Mouse (Mus musculus) mouse trophoblast stem cell (cell line): Measurements from ENCODE around the gene Clcn5.

Experiments used
- in situ Hi-C, 2 experiments: fragments of 300-500 bp; cut with MseI, MboI; formaldehyde crosslinking; loops; 2 replicates in 1 of 2; 3 replicates in 1 of 2; pipeline ENCODE4 v1.15.1; 2025

Gene Clcn5

GRCm38 (mm10) chrX:7319089-7319721 lies at the start of gene Clcn5:
Gene Clcn5, minus strand, starts transcription at chrX:7319358.
- in situ Hi-C loops, result no loop called here

GRCm38 (mm10) chrX:7325455-7325854 lies 6.3 kb upstream of the Clcn5 start:
- in situ Hi-C loops, result no loop called here

GRCm38 (mm10) chrX:7322288-7322687 lies 3.1 kb upstream of the Clcn5 start:
- in situ Hi-C loops, result no loop called here

GRCm38 (mm10) chrX:7320571-7320970 lies 1.4 kb upstream of the Clcn5 start:
- in situ Hi-C loops, result no loop called here

- in situ Hi-C loops, result no loop called here
Measured at GRCm38 (mm10) chrX:7318551-7319025, 570 bp downstream of the Clcn5 start.

- in situ Hi-C loops, result no loop called here
Measured at GRCm38 (mm10) chrX:7315115-7315514, 4.0 kb downstream of the Clcn5 start.

GRCm38 (mm10) chrX:7314645-7315044 lies 4.5 kb downstream of the Clcn5 start:
- in situ Hi-C loops, result no loop called here

GRCm38 (mm10) chrX:7308242-7308641 lies 10.9 kb downstream of the Clcn5 start:
- in situ Hi-C loops, result no loop called here

GRCm38 (mm10) chrX:7306861-7307260 lies 12.3 kb downstream of the Clcn5 start:
- in situ Hi-C loops, result no loop called here

GRCm38 (mm10) chrX:7292981-7293380 lies 26.2 kb downstream of the Clcn5 start:
- in situ Hi-C loops, result no loop called here

GRCm38 (mm10) chrX:7292151-7292768 lies 26.9 kb downstream of the Clcn5 start:
- in situ Hi-C loops, result no loop called here

- in situ Hi-C loops, result no loop called here
Measured at GRCm38 (mm10) chrX:7288976-7289375, 30.2 kb downstream of the Clcn5 start.

GRCm38 (mm10) chrX:7287051-7287734 lies 32.0 kb downstream of the Clcn5 start:
- in situ Hi-C loops, result no loop called here

GRCm38 (mm10) chrX:7282636-7283035 lies 36.5 kb downstream of the Clcn5 start:
- in situ Hi-C loops, result no loop called here

- in situ Hi-C loops, result no loop called here
Measured at GRCm38 (mm10) chrX:7279722-7280121, 39.4 kb downstream of the Clcn5 start.

- in situ Hi-C loops, result no loop called here
Measured at GRCm38 (mm10) chrX:7276564-7276963, 42.6 kb downstream of the Clcn5 start.

GRCm38 (mm10) chrX:7261149-7261548 lies 58.0 kb downstream of the Clcn5 start:
- in situ Hi-C loops, result no loop called here

GRCm38 (mm10) chrX:7260400-7261113 lies 58.6 kb downstream of the Clcn5 start:
- in situ Hi-C loops, result no loop called here

- in situ Hi-C loops, result no loop called here
Measured at GRCm38 (mm10) chrX:7259718-7260117, 59.4 kb downstream of the Clcn5 start.

- in situ Hi-C loops, result no loop called here
Measured at GRCm38 (mm10) chrX:7256022-7256421, 63.1 kb downstream of the Clcn5 start.

GRCm38 (mm10) chrX:7204099-7204498 lies 115.1 kb downstream of the Clcn5 start:
- in situ Hi-C loops, result no loop called here

GRCm38 (mm10) chrX:7203535-7203934 lies 115.6 kb downstream of the Clcn5 start:
- in situ Hi-C loops, result no loop called here
